Mouse (Mus musculus) stomach, postnatal 0 days (tissue): Measurements from ENCODE around the gene Ston1. TPM values are rescaled to one million over a fixed set of nuclear protein-coding genes. Genes with fewer than 3 reads are reported as not detected.
A peak's percentile ranks its signal among the peaks of the same experiment; 100 is the strongest.

Experiments used
- ATAC-seq: fragments of 200-750 bp; cut with Nextera tagmentation; 2 replicates; pipeline ENCODE4 v1.8.0; 2017; ENCODE audit not compliant: low FRiP score, low TSS enrichment
- DNase-seq: peaks from one replicate; pipeline ENCODE4 v3.0.0-alpha.2; 2016; ENCODE audit warnings: low spot score
- H3K27ac ChIP-seq: fragments of 300-500 bp; sonication (generic); replicated peaks from 2 replicates; pipeline ENCODE4 v1.5.1; 2014; ENCODE audit warnings: mild to moderate bottlenecking, control low read depth
- H3K27me3 ChIP-seq: fragments of 300-500 bp; sonication (generic); 2 replicates; pipeline ENCODE4 v1.6.1; 2014; ENCODE audit warnings: low read length; ENCODE audit not compliant: control insufficient read depth, insufficient read depth
- H3K36me3 ChIP-seq: fragments of 300-500 bp; sonication (generic); 2 replicates; pipeline ENCODE4 v1.6.1; 2014; ENCODE audit warnings: low read length, mixed read lengths; ENCODE audit not compliant: control insufficient read depth, insufficient read depth
- H3K4me1 ChIP-seq: fragments of 300-500 bp; sonication (generic); replicated peaks from 2 replicates; pipeline ENCODE4 v1.6.1; 2014; ENCODE audit warnings: antibody characterized with exemption; ENCODE audit not compliant: control insufficient read depth, insufficient read depth
- H3K4me2 ChIP-seq: fragments of 300-500 bp; sonication (generic); replicated peaks from 2 replicates; pipeline ENCODE4 v1.6.1; 2014; ENCODE audit warnings: low read depth, mild to moderate bottlenecking, control low read depth, moderate library complexity
- H3K4me3 ChIP-seq: fragments of 300-500 bp; sonication (generic); 2 replicates; pipeline ENCODE4 v1.5.1; 2014; ENCODE audit warnings: low read depth, low read length, control low read depth
- H3K9ac ChIP-seq: fragments of 300-500 bp; sonication (generic); 2 replicates; pipeline ENCODE4 v1.6.1; 2014; ENCODE audit warnings: mild to moderate bottlenecking, low read length, control low read depth, mixed read lengths
- H3K9me3 ChIP-seq: fragments of 300-500 bp; sonication (generic); 2 replicates; pipeline ENCODE4 v1.6.1; 2016; ENCODE audit warnings: low read length; ENCODE audit not compliant: control insufficient read depth
- CTCF ChIP-seq: IDR thresholded peaks from 2 replicates; pipeline ENCODE4 v1.5.1; 2016; ENCODE audit warnings: antibody characterized with exemption, low read depth, mild to moderate bottlenecking, moderate library complexity
- EP300 ChIP-seq: optimal IDR thresholded peaks from 2 replicates; pipeline ENCODE3; 2016; ENCODE audit warnings: antibody characterized with exemption
- WGBS: fragments of 180-500 bp; shearing (Covaris S2); extraction: QIAGEN DNeasy Blood & Tissue Kit; methylation state at CpG from one replicate; pipeline ENCODE4 v1.1.7; 2014; 5-methylcytosine and 5-hydroxymethylcytosine counted together
- polyA plus RNA-seq: library from polyadenylated mRNA; unstranded; fragments of >200 nt; fragmentation: Nextera tagmentation; extraction: Ambion mirVana; gene quantifications from 2 replicates; pipeline ENCODE4 v1.2.1, GENCODE M21; 2015

Ston1 gene
- polyA plus RNA-seq, 1 experiment from 2014 or later = 5.1 TPM

DNA sequence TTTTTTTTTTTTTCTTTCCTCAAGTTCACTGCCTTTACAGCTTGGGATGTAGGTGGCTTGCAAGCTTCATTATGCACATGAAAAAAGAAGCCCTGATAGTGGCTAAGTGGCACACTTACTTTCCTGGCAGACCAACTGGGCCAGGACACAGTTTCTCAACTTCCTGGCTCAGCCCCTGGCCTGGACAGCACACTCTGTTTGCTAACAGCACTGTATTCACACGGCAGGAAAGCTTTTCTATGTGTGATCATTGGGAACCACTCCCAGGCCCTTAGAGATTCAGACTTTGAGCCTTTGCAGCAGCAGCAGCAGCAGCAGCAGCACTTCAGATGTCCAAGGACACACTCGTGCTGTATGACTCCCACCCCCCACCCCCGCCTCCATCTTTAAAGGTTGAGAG is 16.8 kb downstream of the Ston1 start:
- H3K9ac ChIP-seq = no peak overlapping the region
- no peaks in the 10 kb centered on the region for H3K36me3 ChIP-seq
- peak overlapping the region; percentile 24; the same call in 1 of the 2 replicates for H3K27ac ChIP-seq
- DNase-seq (peak; percentile 69), ATAC-seq (peak; percentile 95)
- no peak overlapping the region for H3K4me3 ChIP-seq
- 37% methylated on average over 3 of the region's 3 CpGs for WGBS
- H3K4me2 ChIP-seq = no peak overlapping the region
- H3K4me1 ChIP-seq = no peaks in the 10 kb centered on the region
- no peaks in the 10 kb centered on the region for H3K27me3 ChIP-seq
- TF ChIP-seq EP300 (no peak), CTCF (no peak)
- no peaks in the 10 kb centered on the region for H3K9me3 ChIP-seq

DNA sequence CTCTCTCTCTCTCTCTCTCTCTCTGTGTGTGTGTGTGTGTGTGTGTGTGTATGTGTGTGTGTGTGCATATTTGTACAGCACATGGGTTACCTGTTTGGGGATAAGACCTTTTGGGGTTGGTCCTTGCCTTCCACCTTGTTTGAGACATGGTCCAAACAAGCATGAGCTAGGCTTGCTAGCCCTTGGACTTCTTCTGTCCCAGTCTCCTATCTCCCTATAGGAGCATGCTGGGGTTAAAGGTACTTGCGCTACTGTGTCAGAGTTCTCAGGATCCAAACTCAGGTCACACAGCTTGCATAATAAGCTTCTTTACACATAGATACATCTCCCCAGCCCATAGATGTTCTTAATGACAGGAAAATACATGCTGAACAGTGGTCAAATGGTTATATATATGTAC is 17.2 kb downstream of the Ston1 start:
- Histone ChIP-seq H3K36me3 (no peaks in the 10 kb centered on the region), H3K4me2 (no peak overlapping the region), H3K27ac (no peak overlapping the region; the same call in 1 of the 2 replicates), H3K4me3 (no peak overlapping the region), H3K27me3 (no peaks in the 10 kb centered on the region), H3K9ac (no peak overlapping the region), H3K9me3 (no peaks in the 10 kb centered on the region), H3K4me1 (no peaks in the 10 kb centered on the region)
- ATAC-seq (peak; percentile 33; the same call in 1 of the 2 replicates), DNase-seq (no peak)
- TF ChIP-seq EP300 (no peak), CTCF (no peak)
- 89% methylated on average over 1 of the region's 1 CpGs for WGBS

DNA sequence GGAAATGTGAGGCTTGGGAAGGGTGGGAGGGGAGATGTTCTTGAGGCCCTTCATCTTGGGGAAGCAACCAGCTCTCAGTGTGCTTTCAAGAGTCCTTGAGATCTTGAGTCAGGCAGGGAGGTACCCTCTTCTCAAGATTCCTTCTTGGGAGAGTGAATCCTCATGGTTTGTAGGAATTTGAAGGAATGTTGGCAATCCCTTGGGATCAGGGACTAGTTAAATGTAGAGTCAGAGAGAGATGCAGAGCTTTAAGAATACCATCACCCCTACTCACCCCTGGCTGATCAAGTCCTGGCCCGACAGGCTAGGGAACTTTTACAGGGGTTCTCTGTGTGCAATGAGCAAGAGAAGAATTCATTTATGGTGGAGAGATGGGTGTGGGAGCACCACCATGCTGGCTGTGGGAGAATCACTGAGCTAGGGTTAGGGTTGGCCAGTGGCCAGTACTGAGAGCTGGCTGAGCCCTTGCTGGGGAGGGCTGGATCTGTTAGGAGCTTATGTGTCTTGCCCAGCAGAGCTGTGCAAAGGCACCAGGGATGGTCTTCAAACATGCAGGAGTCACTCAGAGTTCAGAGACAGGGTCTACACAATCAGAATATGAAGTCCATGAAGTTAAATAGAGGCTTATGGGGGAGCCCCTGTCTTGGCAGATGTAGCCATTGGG is 18.1 kb downstream of the Ston1 start:
- Histone ChIP-seq H3K4me3 (no peak overlapping the region), H3K36me3 (no peaks in the 10 kb centered on the region), H3K9ac (no peak overlapping the region), H3K4me1 (no peaks in the 10 kb centered on the region), H3K9me3 (no peaks in the 10 kb centered on the region), H3K27ac (no peak overlapping the region), H3K27me3 (no peaks in the 10 kb centered on the region), H3K4me2 (no peak overlapping the region)
- no peak for TF ChIP-seq EP300
- TF ChIP-seq CTCF = no peak
- DNase-seq (no peak), ATAC-seq (no peak)
- 67% methylated on average over 1 of the region's 1 CpGs for WGBS

DNA sequence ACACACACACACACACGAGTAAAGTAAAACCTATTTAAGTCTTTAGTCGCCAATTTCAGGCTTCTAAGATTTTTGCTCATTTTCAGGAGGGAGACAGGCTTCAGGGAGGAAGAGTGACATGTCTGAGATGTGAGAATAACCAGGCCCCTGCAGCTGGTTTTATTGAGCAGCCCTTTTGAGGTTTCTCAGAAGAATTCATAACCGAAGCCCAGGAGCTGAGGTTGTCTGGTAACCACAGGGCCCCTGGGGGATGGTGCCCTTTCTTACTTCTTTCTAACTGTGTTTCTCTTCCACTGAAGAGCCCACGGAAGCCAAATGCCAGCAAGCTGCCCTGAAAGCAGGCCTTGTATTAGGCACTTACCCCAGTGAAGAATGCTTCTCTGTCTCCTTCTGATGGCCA is 23.5 kb downstream of the Ston1 start:
- peaks cover 3% of the 10 kb centered on the region; the same call in 1 of the 2 replicates for H3K4me1 ChIP-seq
- H3K9me3 ChIP-seq = no peaks in the 10 kb centered on the region
- H3K36me3 ChIP-seq = no peaks in the 10 kb centered on the region
- no peak overlapping the region for H3K4me3 ChIP-seq
- TF ChIP-seq CTCF (no peak), EP300 (no peak)
- H3K9ac ChIP-seq = no peak overlapping the region
- no peaks in the 10 kb centered on the region for H3K27me3 ChIP-seq
- DNase-seq = peak; percentile 10
- ATAC-seq = no peak
- H3K27ac ChIP-seq = no peak overlapping the region
- no peak overlapping the region for H3K4me2 ChIP-seq
- WGBS = 78% methylated on average over 4 of the region's 4 CpGs

DNA sequence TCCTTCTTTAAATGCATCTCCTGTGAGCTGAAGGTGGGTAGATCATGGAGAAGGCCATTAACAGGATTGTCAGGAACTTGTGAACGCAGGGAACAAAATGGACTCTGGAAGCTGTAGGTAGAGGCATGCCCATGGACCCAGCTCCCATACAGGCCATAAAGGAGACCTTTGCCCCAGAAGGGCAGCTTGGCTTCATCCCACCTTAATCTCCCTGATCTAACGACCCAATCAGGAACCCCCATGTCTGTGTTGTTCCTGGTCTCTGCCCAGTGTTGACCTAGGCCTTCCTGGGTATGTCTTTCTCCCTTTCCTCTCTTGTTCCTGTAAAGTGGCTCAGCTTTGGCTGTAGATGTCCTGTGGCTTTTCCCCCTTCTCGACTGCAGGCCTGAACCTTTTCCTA is 23.9 kb downstream of the Ston1 start:
- Histone ChIP-seq H3K9ac (no peak overlapping the region), H3K4me3 (no peak overlapping the region), H3K36me3 (no peaks in the 10 kb centered on the region), H3K4me1 (peaks cover 6% of the 10 kb centered on the region; the same call in 1 of the 2 replicates), H3K27me3 (no peaks in the 10 kb centered on the region), H3K4me2 (no peak overlapping the region), H3K27ac (no peak overlapping the region), H3K9me3 (no peaks in the 10 kb centered on the region)
- DNase-seq = no peak
- no peak for ATAC-seq
- 84% methylated on average over 3 of the region's 3 CpGs for WGBS
- no peak for TF ChIP-seq CTCF
- TF ChIP-seq EP300 = no peak

DNA sequence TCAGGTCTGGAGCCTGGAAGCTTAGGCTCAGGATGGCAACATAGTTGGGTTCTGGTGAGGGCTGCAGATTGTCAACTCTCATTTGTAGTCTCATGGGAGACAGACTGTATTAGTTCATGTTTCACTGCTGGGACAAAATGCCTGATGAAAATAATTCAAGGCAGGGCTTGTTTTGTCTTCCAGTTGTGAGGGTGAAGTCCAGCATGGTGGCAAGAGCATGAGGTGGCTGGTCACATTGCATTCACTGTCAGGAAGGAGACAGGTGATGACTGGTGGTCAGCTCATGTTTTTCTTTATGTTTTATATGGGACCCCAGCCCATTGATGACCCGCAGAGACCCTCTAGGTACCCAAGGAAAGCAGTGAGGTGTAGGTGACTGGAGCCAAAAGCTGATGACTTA is 25.2 kb downstream of the Ston1 start:
- H3K4me2 ChIP-seq = no peak overlapping the region
- no peak for DNase-seq
- H3K27me3 ChIP-seq = no peaks in the 10 kb centered on the region
- H3K4me1 ChIP-seq = peaks cover 15% of the 10 kb centered on the region
- TF ChIP-seq CTCF (no peak), EP300 (no peak)
- no peak overlapping the region for H3K9ac ChIP-seq
- H3K9me3 ChIP-seq = no peaks in the 10 kb centered on the region
- no peaks in the 10 kb centered on the region for H3K36me3 ChIP-seq
- no peak overlapping the region for H3K27ac ChIP-seq
- WGBS = 93% methylated on average over 1 of the region's 1 CpGs
- no peak for ATAC-seq
- H3K4me3 ChIP-seq = no peak overlapping the region
